Mouse (Mus musculus) ovary, postnatal 36 days (tissue): ENCODE data around the gene Zdhhc16.
A peak's percentile ranks its signal among the peaks of the same experiment; 100 is the strongest.

Source experiments
- DNase-seq: peaks from one replicate; pipeline ENCODE4 v3.0.0; 2022; ENCODE audit warnings: low spot score, mixed read lengths

Gene Zdhhc16

DNA sequence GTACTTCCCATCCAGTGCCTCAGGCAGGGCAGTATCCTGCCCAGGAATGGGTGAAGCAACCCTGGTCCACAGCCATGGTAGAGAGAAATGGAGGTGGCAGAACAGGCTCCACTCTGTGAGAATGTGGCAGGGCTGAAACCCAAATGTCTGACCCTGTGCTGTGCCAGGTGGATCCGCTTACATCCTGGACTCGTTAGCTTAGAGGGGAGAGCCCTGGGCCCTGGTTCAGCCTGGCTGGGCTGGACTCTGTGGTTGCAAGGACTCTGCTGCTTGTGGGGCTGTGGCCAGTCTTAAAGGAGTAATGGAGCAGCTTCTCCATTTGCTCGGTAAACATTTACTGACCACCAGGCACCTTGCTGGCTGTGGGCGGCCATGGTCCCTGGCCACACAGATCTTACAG lies 53.9 kb downstream of the Zdhhc16 start:
- no peak for DNase-seq

DNA sequence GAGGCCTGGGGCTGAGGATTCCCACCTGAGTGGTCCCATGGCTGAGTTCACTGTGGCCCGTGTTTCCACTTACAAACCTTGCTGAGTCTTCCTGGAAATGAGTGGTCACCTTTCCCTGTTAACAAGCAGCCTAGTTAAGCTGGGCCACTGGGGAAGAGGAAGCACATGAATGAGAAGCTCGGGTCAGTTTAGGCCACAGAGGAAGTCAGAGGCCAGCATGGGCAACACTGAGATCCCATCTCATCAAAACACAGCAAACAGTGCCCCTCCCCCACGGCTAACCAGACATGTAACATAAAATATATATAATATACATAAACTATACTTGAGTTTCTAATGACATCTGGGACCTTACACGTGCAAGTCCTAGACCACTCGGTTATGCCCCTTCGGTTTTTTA lies 56.5 kb downstream of the Zdhhc16 start:
- no peak for DNase-seq

DNA sequence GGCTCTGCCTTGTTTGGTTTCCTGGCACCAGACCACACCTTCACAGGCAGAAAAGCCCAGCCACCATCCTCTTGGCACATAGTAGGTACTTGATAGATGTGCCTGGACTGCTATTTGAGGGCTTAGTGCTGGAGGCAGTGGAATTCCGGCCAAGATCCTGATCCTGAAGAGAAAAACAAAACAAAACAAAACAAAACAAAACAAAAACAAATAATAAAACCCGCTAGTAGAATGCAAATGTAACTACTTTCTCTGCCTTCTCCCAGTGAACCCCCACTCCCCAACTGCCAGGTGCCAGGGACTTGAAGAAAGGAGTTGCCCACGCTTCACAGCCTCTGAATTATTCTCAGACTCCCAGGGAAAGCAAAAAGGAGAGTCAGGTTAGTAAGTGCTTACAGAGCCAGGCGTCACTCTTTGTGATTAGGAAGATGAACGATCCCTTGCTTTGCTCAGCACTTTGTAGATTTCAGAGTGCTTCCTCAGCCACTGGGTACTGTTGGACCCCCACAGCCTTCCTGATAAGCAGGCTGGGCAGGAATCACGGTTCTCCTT lies 58.7 kb downstream of the Zdhhc16 start:
- DNase-seq, result no peak

DNA sequence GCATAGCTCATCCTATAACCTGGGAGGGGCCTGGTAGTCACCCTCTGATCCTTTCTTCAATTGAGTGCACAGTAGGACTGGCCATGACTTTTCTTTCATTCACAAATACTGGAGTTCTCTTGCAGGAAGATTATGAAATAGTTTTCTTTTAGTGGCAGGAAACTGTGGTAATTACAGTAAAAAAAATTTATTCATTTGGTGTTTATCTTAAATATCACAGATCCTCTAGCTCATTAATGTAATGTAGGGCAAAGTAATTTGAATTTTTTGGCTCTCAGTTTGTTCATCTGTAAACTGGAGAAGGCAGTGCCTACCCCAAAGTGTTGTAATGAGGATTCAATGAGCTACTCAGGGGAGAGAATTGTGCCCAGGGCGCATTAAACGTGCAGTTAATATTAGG lies 59.7 kb downstream of the Zdhhc16 start:
- DNase-seq, result no peak

DNA sequence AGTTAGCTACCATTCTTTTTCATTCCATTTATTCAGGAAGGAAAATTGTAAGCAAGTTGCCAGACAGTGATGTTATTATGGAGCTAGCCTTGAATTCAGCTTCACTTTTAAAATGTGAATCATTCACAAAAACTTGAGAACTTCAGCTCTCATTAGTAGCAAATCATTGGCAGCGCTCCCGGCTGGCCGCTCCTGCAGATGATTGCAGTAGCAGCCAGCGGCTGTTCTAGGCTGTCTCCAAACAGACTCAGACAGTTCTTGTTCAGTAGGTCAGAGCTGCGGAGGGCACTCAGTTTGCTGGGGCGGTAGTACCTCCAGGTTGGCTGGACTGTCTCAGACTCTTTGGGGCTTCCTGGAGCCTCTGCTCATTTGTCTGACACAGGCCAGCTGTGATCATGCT lies 60.2 kb downstream of the Zdhhc16 start:
- DNase-seq, result peak; percentile 78
